Mouse (Mus musculus) olfactory bulb, adult 2 months (tissue): ENCODE measurements around the gene Fgfr2.

Experiments
- CTCF ChIP-seq: fragments of 200-500 bp; IDR thresholded peaks from 2 replicates; pipeline ENCODE4 v1.5.1; 2012; ENCODE audit warnings: low read depth, mild to moderate bottlenecking, low read length, moderate library complexity; ENCODE audit not compliant: insufficient read depth
- POLR2A ChIP-seq: fragments of 200-500 bp; IDR thresholded peaks from 2 replicates; pipeline ENCODE4 v1.6.1; 2012; ENCODE audit warnings: mild to moderate bottlenecking, low read depth, low read length, moderate library complexity; ENCODE audit not compliant: insufficient read depth

GRCm38 (mm10) chr7:130827844-130828403, 2295.2 kb downstream of the Fgfr2 start:
- TF ChIP-seq POLR2A (no peak), CTCF (no peak)
